Mouse (Mus musculus): ENCODE results near the gene Nxpe4.
"Not testable (repeated sequence)": the region's sequence is repeated elsewhere in the genome, so short reads cannot be mapped to it uniquely, and the experiment has no call there.

Nxpe4 gene

GRCm38 (mm10) chr9:48290281-48290680 lies 128.5 kb downstream of the Nxpe4 start:
- ChIA-PET CTCF (interaction anchor here in 1 of 4 experiments (0.7 kb wide), 1 partner anchor 23 kb away, joined by 3 read pairs; no protein-coding TSS in a partner anchor), POLR2A (interaction anchor here in 1 of 4 experiments (1.2 kb wide), 1 partner anchor 739 kb away, joined by 3 read pairs; no protein-coding TSS in a partner anchor)

GRCm38 (mm10) chr9:48294754-48295153 lies 132.9 kb downstream of the Nxpe4 start:
- POLR2A ChIA-PET: no interaction called here
- CTCF ChIA-PET: no interaction called here

GRCm38 (mm10) chr9:48298983-48299382 lies 137.2 kb downstream of the Nxpe4 start:
- POLR2A ChIA-PET: no interaction called here
- CTCF ChIA-PET: interaction anchor here in 1 of 4 experiments (0.6 kb wide), 1 partner anchor 10 kb away, joined by 4 read pairs; no protein-coding TSS in a partner anchor

- CTCF ChIA-PET: not testable (repeated sequence)
- POLR2A ChIA-PET: interaction anchor here in 2 of 4 experiments (0.7 to 1.4 kb wide), 2 partner anchors 192 to 918 kb away, joined by 3 to 4 read pairs; partner anchors contain the start of gene Gm5617 (in 1 of the 2)
Observed at GRCm38 (mm10) chr9:48303564-48303963, 141.7 kb downstream of the Nxpe4 start.

GRCm38 (mm10) chr9:48311241-48311640 lies 149.4 kb downstream of the Nxpe4 start:
- CTCF ChIA-PET: no interaction called here
- POLR2A ChIA-PET: no interaction called here

- POLR2A ChIA-PET: no interaction called here
- CTCF ChIA-PET: no interaction called here
Observed at GRCm38 (mm10) chr9:48314194-48314593, 152.4 kb downstream of the Nxpe4 start.

GRCm38 (mm10) chr9:48315825-48316224 lies 154.0 kb downstream of the Nxpe4 start:
- POLR2A ChIA-PET: no interaction called here
- CTCF ChIA-PET: no interaction called here

GRCm38 (mm10) chr9:48326338-48326737 lies 164.5 kb downstream of the Nxpe4 start:
- POLR2A ChIA-PET: interaction anchor here in 1 of 4 experiments (0.6 kb wide), 1 partner anchor 1112 kb away, joined by 3 read pairs; no protein-coding TSS in a partner anchor

GRCm38 (mm10) chr9:48329597-48329996 lies 167.8 kb downstream of the Nxpe4 start:
- CTCF ChIA-PET: no interaction called here
- POLR2A ChIA-PET: no interaction called here

More at GRCm38 (mm10) chr9:48326338-48326737, 164.5 kb downstream of the Nxpe4 start:
- CTCF ChIA-PET: interaction anchor here in 1 of 4 experiments (0.5 kb wide), 1 partner anchor 68 kb away, joined by 3 read pairs; no protein-coding TSS in a partner anchor

GRCm38 (mm10) chr9:48338783-48339455 lies 177.1 kb downstream of the Nxpe4 start:
- ChIA-PET CTCF (no interaction called here), POLR2A (interaction anchor here in 1 of 4 experiments (0.6 kb wide), 1 partner anchor 1306 kb away, joined by 3 read pairs; no protein-coding TSS in a partner anchor)

- POLR2A ChIA-PET: interaction anchor here in 1 of 4 experiments (0.6 kb wide), 1 partner anchor 1307 kb away, joined by 3 read pairs; no protein-coding TSS in a partner anchor
- CTCF ChIA-PET: no interaction called here
Observed at GRCm38 (mm10) chr9:48339563-48339962, 177.7 kb downstream of the Nxpe4 start.

GRCm38 (mm10) chr9:48340708-48341380 lies 179.0 kb downstream of the Nxpe4 start:
- ChIA-PET CTCF (interaction anchor here in 2 of 4 experiments (0.6 kb wide), 2 partner anchors 23 to 229 kb away, joined by 3 read pairs; no protein-coding TSS in a partner anchor), POLR2A (interaction anchor here in 1 of 4 experiments (0.9 kb wide), 1 partner anchor 13 kb away, joined by 4 read pairs; no protein-coding TSS in a partner anchor)

- POLR2A ChIA-PET: no interaction called here
- CTCF ChIA-PET: interaction anchor here in 1 of 4 experiments (0.6 kb wide), 1 partner anchor 604 kb away, joined by 3 read pairs; no protein-coding TSS in a partner anchor
Observed at GRCm38 (mm10) chr9:48345456-48345855, 183.6 kb downstream of the Nxpe4 start.

- ChIA-PET POLR2A (no interaction called here), CTCF (interaction anchor here in 2 of 4 experiments (0.6 kb wide), 3 partner anchors 73 to 604 kb away, joined by 3 read pairs; no protein-coding TSS in a partner anchor)
Observed at GRCm38 (mm10) chr9:48345866-48346265, 184.0 kb downstream of the Nxpe4 start.

- ChIA-PET POLR2A (interaction anchor here in 1 of 4 experiments (1.0 to 1.3 kb wide), 2 partner anchors 55 to 86 kb away, joined by 3 read pairs; no protein-coding TSS in a partner anchor), CTCF (interaction anchor here in 1 of 4 experiments (4.3 kb wide), 1 partner anchor 86 kb away, joined by 22 read pairs; no protein-coding TSS in a partner anchor)
Observed at GRCm38 (mm10) chr9:48353148-48353698, 191.4 kb downstream of the Nxpe4 start, which contains the start of gene Nxpe2. Gene Nxpe2 (minus strand): TSS chr9:48353454.

GRCm38 (mm10) chr9:48354122-48354521 lies 192.3 kb downstream of the Nxpe4 start:
- CTCF ChIA-PET: interaction anchor here in 3 of 4 experiments (0.9 to 4.3 kb wide), 3 partner anchors 87 kb away, joined by 4 to 22 read pairs (median 6); no protein-coding TSS in a partner anchor
- POLR2A ChIA-PET: interaction anchor here in 2 of 4 experiments (0.6 to 1.3 kb wide), 4 partner anchors 56 to 1442 kb away, joined by 3 to 5 read pairs (median 4); no protein-coding TSS in a partner anchor

GRCm38 (mm10) chr9:48354793-48355192 lies 193.0 kb downstream of the Nxpe4 start:
- ChIA-PET CTCF (interaction anchor here in 2 of 4 experiments (0.7 to 4.3 kb wide), 3 partner anchors 71 to 88 kb away, joined by 3 to 22 read pairs (median 6); no protein-coding TSS in a partner anchor), POLR2A (interaction anchor here in 1 of 4 experiments (0.6 to 1.3 kb wide), 2 partner anchors 88 to 278 kb away, joined by 4 to 5 read pairs; no protein-coding TSS in a partner anchor)

- ChIA-PET CTCF (interaction anchor here in 3 of 4 experiments (0.6 to 4.3 kb wide), 4 partner anchors 24 to 415 kb away, joined by 3 to 22 read pairs (median 4); no protein-coding TSS in a partner anchor), POLR2A (no interaction called here)
Observed at GRCm38 (mm10) chr9:48357097-48357496, 195.3 kb downstream of the Nxpe4 start.

- CTCF ChIA-PET: interaction anchor here in 1 of 4 experiments (1.7 kb wide), 1 partner anchor 94 kb away, joined by 6 read pairs; no protein-coding TSS in a partner anchor
- POLR2A ChIA-PET: no interaction called here
Observed at GRCm38 (mm10) chr9:48360826-48361225, 199.0 kb downstream of the Nxpe4 start.
